Mouse (Mus musculus) G1E (cell line): ENCODE results near the gene Atp1a2. TPM values are rescaled to one million over a fixed set of nuclear protein-coding genes. Genes with fewer than 3 reads are reported as not detected.
A peak's percentile ranks its signal among the peaks of the same experiment; 100 is the strongest.

Source experiments
- ATAC-seq: 2 replicates; pipeline ENCODE4 v1.8.0; 2016; ENCODE audit warnings: mild to moderate bottlenecking; ENCODE audit not compliant: insufficient number of reproducible peaks, poor library complexity, low FRiP score, severe bottlenecking; ENCODE audit errors: extremely low read depth
- DNase-seq: peaks from one replicate; pipeline ENCODE4 v3.0.0; 2012; ENCODE audit warnings: low spot score
- H3K27me3 ChIP-seq: 2 replicates; pipeline ENCODE4 v1.6.1; 2012; ENCODE audit warnings: mild to moderate bottlenecking, low read length, inconsistent platforms; ENCODE audit not compliant: insufficient read depth
- H3K36me3 ChIP-seq: replicated peaks from 2 replicates; pipeline ENCODE3; 2012; ENCODE audit warnings: mild to moderate bottlenecking, inconsistent platforms
- H3K4me1 ChIP-seq: 2 replicates; pipeline ENCODE4 v1.6.1; 2012; ENCODE audit warnings: low read depth, low read length, inconsistent platforms, mixed read lengths; ENCODE audit not compliant: insufficient read depth
- H3K4me3 ChIP-seq: 2 replicates; pipeline ENCODE4 v1.5.1; 2012; ENCODE audit warnings: low read depth, mild to moderate bottlenecking, inconsistent platforms, low read length, moderate library complexity, mixed read lengths
- H3K9me3 ChIP-seq: replicated peaks from 2 replicates; pipeline ENCODE4 v1.6.1; 2012; ENCODE audit warnings: inconsistent platforms
- CTCF ChIP-seq: IDR thresholded peaks from 2 replicates; pipeline ENCODE4 v1.5.1; 2012; ENCODE audit warnings: low read depth, low read length, inconsistent platforms, mixed read lengths
- GATA1 ChIP-seq: IDR thresholded peaks from 2 replicates; pipeline ENCODE4 v1.6.1; 2012; ENCODE audit warnings: borderline replicate concordance, low read length, inconsistent platforms, mixed read lengths
- GATA2 ChIP-seq: IDR thresholded peaks from 2 replicates; pipeline ENCODE4 v1.6.1; 2012; ENCODE audit warnings: low read depth, low read length, inconsistent platforms, borderline replicate concordance
- POLR2AphosphoS5 ChIP-seq: IDR thresholded peaks from 2 replicates; pipeline ENCODE4 v1.6.1; 2012; ENCODE audit warnings: low read depth, low read length, inconsistent platforms; ENCODE audit not compliant: insufficient replicate concordance
- TAL1 ChIP-seq: conservative IDR thresholded peaks from 2 replicates; pipeline ENCODE4 v1.6.1; 2012; ENCODE audit warnings: low read depth, low read length, inconsistent platforms, mixed read lengths
- polyA plus RNA-seq: library from polyadenylated mRNA; stranded (reverse); fragments of >175 nt; gene quantifications from 2 replicates; pipeline ENCODE4 v1.2.3, GENCODE M21; 2012
- total RNA-seq, 2 experiments: library from RNA; stranded (forward) in 1 of 2; stranded (reverse) in 1 of 2; fragments of 200-1000 nt in 1 of 2; fragments of >200 nt in 1 of 2; fragmentation: Nextera tagmentation in 1 of 2; gene quantifications; 2 replicates each; pipeline ENCODE4 v1.2.3; 2014 to 2017

Atp1a2 gene
- total and polyA plus RNA-seq, 3 experiments: 0.05 TPM; not detected in 2

DNA sequence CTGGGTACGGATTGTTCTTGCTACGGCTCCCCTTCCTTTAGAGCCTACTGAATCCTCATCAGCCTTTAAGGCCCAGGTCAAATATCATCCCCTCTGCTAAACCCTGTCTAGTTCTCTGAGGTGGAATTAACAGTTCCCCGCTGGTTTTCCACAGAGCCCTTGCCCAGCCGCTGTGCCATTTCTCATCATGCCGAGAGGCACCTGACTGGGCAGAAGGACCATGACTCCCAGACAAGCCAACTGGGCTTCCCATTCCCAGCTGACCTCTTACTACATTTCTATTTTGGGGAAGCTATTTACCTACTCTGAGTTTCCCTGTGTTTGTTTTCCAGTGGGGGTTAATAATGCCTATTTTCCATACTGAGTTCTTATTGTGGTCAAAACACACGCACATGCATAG is 14.8 kb downstream of the Atp1a2 start:
- ATAC-seq: no peak

DNA sequence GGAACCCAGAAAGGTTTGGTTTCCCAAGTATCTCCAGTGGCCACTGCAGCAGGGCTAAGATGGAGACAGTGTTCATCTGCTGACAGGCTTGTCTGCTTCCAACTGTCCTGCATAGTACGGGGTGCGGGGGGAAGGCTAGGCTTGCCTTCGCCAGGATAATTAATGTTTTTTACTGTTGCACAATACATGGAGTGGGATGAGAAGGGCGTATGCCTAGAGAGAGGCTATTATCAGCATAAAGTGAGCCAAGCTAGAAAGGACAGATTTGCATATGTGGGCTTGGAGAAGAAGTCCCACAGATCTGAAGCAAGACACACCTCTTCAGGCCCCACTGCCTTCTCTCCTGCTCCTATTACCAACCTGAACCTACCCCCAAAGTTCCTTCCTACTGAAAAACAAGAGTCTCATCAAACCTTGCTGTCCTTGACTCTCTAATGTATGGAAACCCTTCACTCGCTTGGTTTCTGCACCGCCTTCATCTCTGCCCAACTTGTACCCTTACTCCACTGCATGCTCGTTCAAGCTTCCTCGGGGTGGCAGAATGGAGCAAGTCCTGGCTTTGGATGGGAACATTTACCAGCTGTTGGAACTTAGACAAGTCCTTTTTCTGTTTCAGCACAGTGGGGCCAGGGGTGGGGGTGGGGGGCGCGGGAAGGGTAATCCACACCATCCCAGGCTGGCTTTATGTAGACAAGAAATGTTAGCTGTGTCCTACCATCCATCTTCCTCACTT is 16.2 kb downstream of the Atp1a2 start:
- DNase-seq (no peak), ATAC-seq (no peak)
- Histone ChIP-seq H3K4me3 (no peak overlapping the region), H3K36me3 (no peaks in the 10 kb centered on the region), H3K27me3 (peaks cover 3% of the 10 kb centered on the region; the same call in 1 of the 2 replicates), H3K4me1 (no peaks in the 10 kb centered on the region), H3K9me3 (no peaks in the 10 kb centered on the region)
- TF ChIP-seq GATA1 (no peak), POLR2AphosphoS5 (no peak), CTCF (no peak), GATA2 (no peak), TAL1 (no peak)

More for the DNA sequence above, 14.8 kb downstream of the Atp1a2 start:
- no peaks in the 10 kb centered on the region for H3K9me3 ChIP-seq
- no peak overlapping the region for H3K4me3 ChIP-seq
- H3K4me1 ChIP-seq: no peaks in the 10 kb centered on the region
- H3K36me3 ChIP-seq: no peaks in the 10 kb centered on the region
- H3K27me3 ChIP-seq: peaks cover 7% of the 10 kb centered on the region; the same call in 1 of the 2 replicates
- TF ChIP-seq POLR2AphosphoS5: no peak
- TF ChIP-seq TAL1: no peak
- TF ChIP-seq GATA1: no peak
- TF ChIP-seq GATA2: no peak
- no peak for TF ChIP-seq CTCF
- DNase-seq: no peak

DNA sequence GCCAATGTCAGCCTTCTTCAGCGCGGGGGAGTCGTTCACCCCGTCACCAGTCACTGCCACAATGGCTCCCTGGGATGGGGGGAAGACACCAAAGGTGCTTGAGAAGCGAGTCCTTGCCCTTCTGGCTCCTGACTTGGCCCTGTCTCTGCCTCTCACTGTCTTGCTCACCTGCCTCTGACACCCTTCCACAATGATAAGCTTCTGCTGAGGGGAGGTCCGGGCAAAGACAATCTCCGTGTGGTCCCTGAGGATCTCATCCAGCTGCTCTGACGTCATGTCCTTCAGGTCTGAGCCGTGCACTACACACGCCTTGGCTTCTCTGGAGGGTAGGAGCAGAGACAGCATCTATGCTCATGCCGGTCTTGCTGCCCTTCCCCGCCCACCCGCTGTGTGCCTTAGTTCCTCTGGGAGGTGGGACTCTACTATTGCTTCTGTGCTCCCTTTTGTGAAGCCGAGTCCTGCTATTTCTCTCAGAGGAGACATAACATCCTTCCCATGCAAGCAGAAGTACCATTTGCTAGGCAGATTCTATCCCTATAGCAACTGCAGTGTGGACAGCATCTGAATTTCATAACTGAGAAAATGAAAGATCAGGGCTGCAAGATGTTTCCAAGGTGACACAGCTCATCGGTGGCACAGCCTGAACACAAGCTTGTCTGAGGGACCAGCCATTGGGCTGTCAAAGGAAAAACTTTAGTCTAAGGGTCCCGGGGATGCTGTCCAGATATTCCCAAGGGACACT is 17.9 kb downstream of the Atp1a2 start:
- H3K9me3 ChIP-seq: no peaks in the 10 kb centered on the region
- peaks cover 3% of the 10 kb centered on the region; the same call in 1 of the 2 replicates for H3K27me3 ChIP-seq
- no peak overlapping the region for H3K4me3 ChIP-seq
- no peaks in the 10 kb centered on the region for H3K36me3 ChIP-seq
- no peak for ATAC-seq
- TF ChIP-seq GATA2 (no peak), TAL1 (no peak), POLR2AphosphoS5 (no peak), CTCF (no peak), GATA1 (no peak)
- no peaks in the 10 kb centered on the region for H3K4me1 ChIP-seq
- no peak for DNase-seq

GRCm38 (mm10) chr1:172278328-172278727 is 19.5 kb downstream of the Atp1a2 start:
- no peak for TF ChIP-seq GATA1
- TF ChIP-seq POLR2AphosphoS5: no peak
- no peak for TF ChIP-seq TAL1
- TF ChIP-seq GATA2: no peak
- TF ChIP-seq CTCF: no peak
- DNase-seq: no peak
- H3K4me3 ChIP-seq: no peak overlapping the region
- no peak for ATAC-seq
- no peaks in the 10 kb centered on the region for H3K9me3 ChIP-seq
- H3K36me3 ChIP-seq: no peaks in the 10 kb centered on the region
- no peaks in the 10 kb centered on the region for H3K4me1 ChIP-seq
- H3K27me3 ChIP-seq: 0 out of 2 replicates have a peak, but pooled peaks cover 3% of the 10 kb centered on the region

DNA sequence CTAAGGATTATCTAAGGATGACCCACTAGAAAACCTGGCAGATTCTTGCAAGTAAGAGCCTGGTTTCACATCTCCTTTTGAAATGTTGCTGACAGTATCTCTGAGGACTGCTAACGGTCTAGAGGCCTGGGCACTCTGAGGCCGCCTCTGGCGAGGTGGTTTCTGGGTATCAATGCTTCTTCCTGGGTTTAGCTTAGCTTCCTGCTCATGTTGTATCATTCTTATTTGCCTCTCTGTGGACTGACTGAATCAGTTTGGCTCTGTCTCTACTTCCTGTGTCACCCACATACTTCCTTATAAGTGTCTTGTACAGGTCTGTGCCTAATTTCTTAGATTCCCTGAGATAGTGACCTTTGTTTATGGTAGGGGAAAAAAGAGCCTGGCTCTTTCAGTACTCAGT is 20.7 kb downstream of the Atp1a2 start:
- DNase-seq (no peak), ATAC-seq (peak; percentile 16; the same call in 1 of the 2 replicates)
- TF ChIP-seq CTCF: no peak
- no peak for TF ChIP-seq GATA1
- no peak for TF ChIP-seq POLR2AphosphoS5
- TF ChIP-seq GATA2: no peak
- TF ChIP-seq TAL1: no peak
- H3K4me3 ChIP-seq: no peak overlapping the region
- H3K4me1 ChIP-seq: no peaks in the 10 kb centered on the region
- H3K9me3 ChIP-seq: no peaks in the 10 kb centered on the region
- 0 out of 2 replicates have a peak, but pooled peaks cover 4% of the 10 kb centered on the region for H3K27me3 ChIP-seq
- no peaks in the 10 kb centered on the region for H3K36me3 ChIP-seq

- TF ChIP-seq CTCF: no peak
- no peak for TF ChIP-seq GATA1
- TF ChIP-seq POLR2AphosphoS5: no peak
- no peak for TF ChIP-seq GATA2
- no peak for TF ChIP-seq TAL1
- DNase-seq: no peak
- H3K4me1 ChIP-seq: no peaks in the 10 kb centered on the region
- H3K9me3 ChIP-seq: no peaks in the 10 kb centered on the region
- 0 out of 2 replicates have a peak, but pooled peaks cover 4% of the 10 kb centered on the region for H3K27me3 ChIP-seq
- H3K36me3 ChIP-seq: no peaks in the 10 kb centered on the region
- H3K4me3 ChIP-seq: no peak overlapping the region
- ATAC-seq: no peak
These were observed 23.3 kb downstream of the Atp1a2 start for GRCm38 (mm10) chr1:172274547-172274946.
